Mouse (Mus musculus) megakaryocyte, embryonic 14.5 days (primary cell): ENCODE data around the gene Bcas2.

Experiments
- FLI1 ChIP-seq: IDR thresholded peaks from 2 replicates; pipeline ENCODE4 v1.6.1; 2012; ENCODE audit warnings: low read length, inconsistent platforms, mixed read lengths
- GATA1 ChIP-seq: IDR thresholded peaks from 3 replicates; pipeline ENCODE4 v1.6.1; 2012; ENCODE audit warnings: mixed read lengths, low read length, inconsistent platforms, borderline replicate concordance

DNA sequence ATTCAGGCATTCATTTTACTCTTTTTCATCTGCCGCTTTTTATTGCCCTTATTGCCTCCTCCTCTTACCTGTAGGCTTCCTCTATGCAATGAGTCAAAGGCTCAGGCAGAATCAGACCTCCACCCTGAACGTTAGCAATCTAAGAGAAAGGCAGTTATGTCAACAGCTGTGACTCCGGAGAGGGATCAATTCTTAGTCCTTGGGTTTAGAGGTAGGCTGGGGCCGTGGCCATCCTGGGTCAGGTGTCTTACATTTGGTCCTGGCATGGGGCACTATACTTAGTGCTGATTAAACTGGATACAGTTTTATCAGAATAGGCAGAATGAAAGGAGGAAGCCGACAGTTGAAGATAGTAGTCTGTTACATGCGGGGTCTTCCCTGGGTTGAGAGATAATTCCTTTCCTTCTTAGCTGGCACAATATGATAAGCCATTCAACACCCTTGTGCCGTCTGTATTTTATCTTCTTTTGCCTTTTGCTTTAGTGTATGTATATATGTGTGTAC, 24.9 kb downstream of the Bcas2 start:
- TF ChIP-seq FLI1: no peak
- TF ChIP-seq GATA1: no peak
